Mouse (Mus musculus) MEL (cell line): Measurements from ENCODE around the gene Rsrp1. TPM values are rescaled to one million over a fixed set of nuclear protein-coding genes. Genes with fewer than 3 reads are reported as not detected.

ENCODE experiments used
- DNase-seq: peaks from one replicate; pipeline ENCODE4 v3.0.0; 2011; ENCODE audit warnings: low read depth, low spot score
- H3K27ac ChIP-seq: 2 replicates; pipeline ENCODE4 v1.5.1; 2012; ENCODE audit warnings: low read depth, mild to moderate bottlenecking, control low read depth, low read length, moderate library complexity; ENCODE audit not compliant: control insufficient read depth
- H3K27me3 ChIP-seq, 2 experiments: fragments of 150-350 bp in 1 of 2; sonication (generic) in 1 of 2; 2 replicates each; pipeline ENCODE4 v1.6.1; 2012; ENCODE audit warnings: low read length in 2 of 2, mild to moderate bottlenecking in 2 of 2, improper control_type of control experiment in 1 of 2, moderate library complexity in 1 of 2; ENCODE audit not compliant: insufficient read depth in 2 of 2, control insufficient read depth in 1 of 2
- H3K36me3 ChIP-seq, 2 experiments: 2 replicates each; pipeline ENCODE4 v1.6.1; 2012 to 2014; ENCODE audit warnings: low read length in 2 of 2, improper control_type of control experiment in 1 of 2, inconsistent platforms in 1 of 2, mild to moderate bottlenecking in 1 of 2; ENCODE audit not compliant: insufficient read depth in 2 of 2, control insufficient read depth in 1 of 2
- H3K4me1 ChIP-seq, 2 experiments: fragments of 150-350 bp in 1 of 2; sonication (generic) in 1 of 2; 2 replicates each; pipeline ENCODE4 v1.6.1; 2012; ENCODE audit warnings: low read length in 2 of 2, improper control_type of control experiment in 1 of 2, mild to moderate bottlenecking in 1 of 2; ENCODE audit not compliant: insufficient read depth in 2 of 2, control insufficient read depth in 1 of 2
- H3K4me3 ChIP-seq, 2 experiments: fragments of 150-350 bp in 1 of 2; sonication (generic) in 1 of 2; 2 replicates each; pipeline ENCODE4 v1.5.1; 2012; ENCODE audit warnings: low read depth in 2 of 2, low read length in 2 of 2, mild to moderate bottlenecking in 2 of 2, moderate library complexity in 2 of 2, control low read depth in 1 of 2, improper control_type of control experiment in 1 of 2; ENCODE audit not compliant: control insufficient read depth in 1 of 2, insufficient read depth in 1 of 2
- H3K79me2 ChIP-seq: 2 replicates; pipeline ENCODE4 v1.6.1; 2012; ENCODE audit warnings: mild to moderate bottlenecking, low read length, moderate library complexity; ENCODE audit not compliant: control insufficient read depth, poor library complexity, insufficient read depth
- H3K9ac ChIP-seq: 2 replicates; pipeline ENCODE4 v1.6.1; 2012; ENCODE audit warnings: low read depth, mild to moderate bottlenecking, control low read depth, low read length, moderate library complexity; ENCODE audit not compliant: control insufficient read depth, poor library complexity, severe bottlenecking
- H3K9me3 ChIP-seq: fragments of 150-350 bp; sonication (generic); replicated peaks from 2 replicates; pipeline ENCODE4 v1.6.1; 2012; ENCODE audit warnings: mild to moderate bottlenecking, low read length, improper control_type of control experiment, moderate library complexity; ENCODE audit not compliant: insufficient read depth
- CTCF ChIP-seq, 3 experiments: IDR thresholded peaks in 2 of 3; conservative IDR thresholded peaks in 1 of 3; 2 replicates each; pipeline ENCODE4 v1.5.1; 2011 to 2012; ENCODE audit warnings: low read length in 3 of 3, low read depth in 2 of 3, mild to moderate bottlenecking in 2 of 3, improper control_type of control experiment in 1 of 3, inconsistent platforms in 1 of 3, mixed read lengths in 1 of 3, moderate library complexity in 1 of 3; ENCODE audit not compliant: control insufficient read depth in 1 of 3, insufficient read depth in 1 of 3, poor library complexity in 1 of 3, severe bottlenecking in 1 of 3
- ELF1 ChIP-seq: IDR thresholded peaks from 2 replicates; pipeline ENCODE4 v1.6.1; 2014; ENCODE audit warnings: low read depth, mild to moderate bottlenecking, inconsistent platforms, low read length, improper control_type of control experiment, moderate library complexity
- EP300 ChIP-seq, 2 experiments: IDR thresholded peaks; 2 replicates each; pipeline ENCODE4 v1.6.1; 2011; ENCODE audit warnings: improper control_type of control experiment in 2 of 2, low read length in 2 of 2, low read depth in 1 of 2, mild to moderate bottlenecking in 1 of 2
- MAFK ChIP-seq: IDR thresholded peaks from 2 replicates; pipeline ENCODE4 v1.6.1; 2011; ENCODE audit warnings: low read depth, mild to moderate bottlenecking, low read length, improper control_type of control experiment, borderline replicate concordance
- MXI1 ChIP-seq: IDR thresholded peaks from 2 replicates; pipeline ENCODE4 v1.6.1; 2011; ENCODE audit warnings: mild to moderate bottlenecking, low read depth, low read length, improper control_type of control experiment
- MYB ChIP-seq: IDR thresholded peaks from 2 replicates; pipeline ENCODE4 v1.6.1; 2011; ENCODE audit warnings: mild to moderate bottlenecking, low read depth, low read length, improper control_type of control experiment
- MYC ChIP-seq: IDR thresholded peaks from 2 replicates; pipeline ENCODE4 v1.6.1; 2011; ENCODE audit warnings: low read depth, mild to moderate bottlenecking, low read length, improper control_type of control experiment, moderate library complexity
- POLR2A ChIP-seq, 2 experiments: IDR thresholded peaks; 2 replicates each; pipeline ENCODE4 v1.6.1; 2011 to 2012; ENCODE audit warnings: low read length in 2 of 2, mild to moderate bottlenecking in 2 of 2, control low read depth in 1 of 2, improper control_type of control experiment in 1 of 2, low read depth in 1 of 2, moderate library complexity in 1 of 2; ENCODE audit not compliant: control insufficient read depth in 1 of 2, insufficient read depth in 1 of 2, poor library complexity in 1 of 2
- POLR2AphosphoS2 ChIP-seq: IDR thresholded peaks from 2 replicates; pipeline ENCODE4 v1.6.1; 2011; ENCODE audit warnings: low read length, improper control_type of control experiment
- POLR2AphosphoS5 ChIP-seq: IDR thresholded peaks from 2 replicates; pipeline ENCODE4 v1.6.1; 2012; ENCODE audit warnings: low read depth, borderline replicate concordance, mild to moderate bottlenecking, inconsistent platforms, low read length, moderate library complexity, mixed read lengths
- RAD21 ChIP-seq: IDR thresholded peaks from 2 replicates; pipeline ENCODE4 v1.6.1; 2011; ENCODE audit warnings: mild to moderate bottlenecking, low read depth, low read length, improper control_type of control experiment
- SMC3 ChIP-seq: IDR thresholded peaks from 2 replicates; pipeline ENCODE4 v1.6.1; 2011; ENCODE audit warnings: low read depth, low read length, improper control_type of control experiment
- TAL1 ChIP-seq: IDR thresholded peaks from 2 replicates; pipeline ENCODE4 v1.6.1; 2012; ENCODE audit warnings: mild to moderate bottlenecking, inconsistent platforms, low read length, moderate library complexity, mixed read lengths
- ZC3H11A ChIP-seq: IDR thresholded peaks from 2 replicates; pipeline ENCODE4 v1.6.1; 2012; ENCODE audit warnings: low read depth, mild to moderate bottlenecking, inconsistent platforms, low read length, improper control_type of control experiment
- polyA plus RNA-seq, 2 experiments: library from polyadenylated mRNA; stranded (reverse) in 1 of 2; unstranded in 1 of 2; fragments of >175 nt in 1 of 2; fragments of >200 nt in 1 of 2; gene quantifications; 2 replicates each; pipeline versions ENCODE4 v1.2.1 to v1.2.4; 2012; ENCODE audit warnings: low replicate concordance in 2 of 2, low read depth in 1 of 2; ENCODE audit not compliant: insufficient read length in 2 of 2, insufficient read depth in 1 of 2, missing spikeins in 1 of 2
- total RNA-seq: library from RNA; depleted of rRNA; stranded (reverse); fragments of 300-350 nt; gene quantifications from 2 replicates; pipeline ENCODE4 v1.2.3, GENCODE M21; 2012

The Rsrp1 gene
- total and polyA plus RNA-seq, 3 experiments, result 59.5 to 110 TPM; not detected in 1

- peak; percentile 77 for TF ChIP-seq ELF1
- peak; percentile 100 for TF ChIP-seq POLR2AphosphoS2
- TF ChIP-seq POLR2AphosphoS5, result peak; percentile 97
- TF ChIP-seq POLR2A (IDR thresholded peaks at IDR 0.05; ENCODE audit: control insufficient read depth in 1 of 2, insufficient read depth in 1 of 2, low read depth in 1 of 2, low read length in 2 of 2, poor library complexity in 1 of 2), result peak; percentile 99 to 100
- TF ChIP-seq, all 39 proteins: peak for 19
Observed at GRCm38 (mm10) chr4:134923258-134924018, at the start of gene Rsrp1 (continued).

GRCm38 (mm10) chr4:134876171-134876570 is 47.2 kb upstream of the Rsrp1 start:
- Histone ChIP-seq H3K9me3 (no peaks in the 10 kb centered on the region), H3K9ac (no peak overlapping the region), H3K36me3 (peaks cover 0 to 3% of the 10 kb centered on the region in 2 experiments; a peak in 1 of 4 replicates)

GRCm38 (mm10) chr4:134879410-134879981 is 43.9 kb upstream of the Rsrp1 start:
- TF ChIP-seq MYB, result no peak
- TF ChIP-seq RAD21, result peak; percentile 49
- no peak for TF ChIP-seq MAFK
- TF ChIP-seq TAL1, result no peak
- peak; percentile 56 for TF ChIP-seq SMC3
- peak; percentile 28 to 80 (median 69) for TF ChIP-seq CTCF (IDR thresholded peaks at IDR 0.05 in 2 of 3, conservative IDR thresholded peaks at IDR 0.05 in 1 of 3; ENCODE audit: control insufficient read depth in 1 of 3, insufficient read depth in 1 of 3, low read depth in 2 of 3, low read length in 3 of 3, poor library complexity in 1 of 3, severe bottlenecking in 1 of 3)
- TF ChIP-seq, all 39 proteins: peak for 3
- Histone ChIP-seq H3K36me3 (no peaks in the 10 kb centered on the region), H3K27ac (no peak overlapping the region), H3K27me3 (no peaks in the 10 kb centered on the region), H3K4me3 (no peak overlapping the region), H3K4me1 (no peaks in the 10 kb centered on the region), H3K79me2 (no peaks in the 10 kb centered on the region), H3K9me3 (no peaks in the 10 kb centered on the region), H3K9ac (no peak overlapping the region)
- DNase-seq, result peak; percentile 35

More at GRCm38 (mm10) chr4:134876171-134876570, 47.2 kb upstream of the Rsrp1 start:
- no peak overlapping the region for H3K4me3 ChIP-seq
- H3K4me1 ChIP-seq, result peaks cover 3 to 4% of the 10 kb centered on the region in 2 experiments; a peak in 2 of 4 replicates
- no peaks in the 10 kb centered on the region for H3K27me3 ChIP-seq
- DNase-seq, result no peak
- H3K79me2 ChIP-seq, result no peaks in the 10 kb centered on the region
- no peak overlapping the region for H3K27ac ChIP-seq
- TF ChIP-seq MAFK, result no peak
- TF ChIP-seq MXI1, result no peak
- TF ChIP-seq EP300 (IDR thresholded peaks at IDR 0.05; ENCODE audit: low read depth in 1 of 2, low read length in 2 of 2), result no peak
- TF ChIP-seq ZC3H11A, result no peak
- no peak for TF ChIP-seq RAD21
- no peak for TF ChIP-seq MYC
- TF ChIP-seq, all 39 proteins: peak for 0
